Mouse (Mus musculus) small intestine, adult 2 months (tissue): ENCODE data around the gene Dvl2. TPM values are rescaled to one million over a fixed set of nuclear protein-coding genes. Genes with fewer than 3 reads are reported as not detected.
A peak's percentile ranks its signal among the peaks of the same experiment; 100 is the strongest.

Experiments
- H3K27ac ChIP-seq: fragments of 200-500 bp; 2 replicates; pipeline ENCODE4 v1.5.1; 2012; ENCODE audit warnings: low read depth, low read length, control low read depth, inconsistent platforms; ENCODE audit not compliant: insufficient read depth
- H3K27me3 ChIP-seq: fragments of 200-500 bp; 2 replicates; pipeline ENCODE4 v1.6.1; 2012; ENCODE audit warnings: mild to moderate bottlenecking, moderate library complexity, low read length, inconsistent platforms; ENCODE audit not compliant: control insufficient read depth, insufficient read depth
- H3K36me3 ChIP-seq: fragments of 200-500 bp; 2 replicates; pipeline ENCODE4 v1.6.1; 2012; ENCODE audit warnings: mild to moderate bottlenecking, low read length, control low read depth, inconsistent platforms; ENCODE audit not compliant: control insufficient read depth, insufficient read depth
- H3K4me1 ChIP-seq: fragments of 200-500 bp; 2 replicates; pipeline ENCODE4 v1.6.1; 2012; ENCODE audit warnings: low read length, inconsistent platforms, mixed read lengths; ENCODE audit not compliant: control insufficient read depth, insufficient read depth, insufficient read length
- H3K4me3 ChIP-seq: fragments of 200-500 bp; 2 replicates; pipeline ENCODE4 v1.5.1; 2012; ENCODE audit warnings: low read depth, mild to moderate bottlenecking, control low read depth, inconsistent platforms, low read length, moderate library complexity
- CTCF ChIP-seq: fragments of 200-500 bp; IDR thresholded peaks from 2 replicates; pipeline ENCODE4 v1.5.1; 2012; ENCODE audit warnings: low read depth, mild to moderate bottlenecking, control low read depth, inconsistent platforms, low read length, moderate library complexity, mixed read lengths; ENCODE audit not compliant: insufficient replicate concordance, insufficient read length; ENCODE audit errors: extremely low read depth
- POLR2A ChIP-seq: fragments of 200-500 bp; IDR thresholded peaks from 2 replicates; pipeline ENCODE4 v1.6.1; 2012; ENCODE audit warnings: low read depth, mild to moderate bottlenecking, control low read depth, inconsistent platforms, low read length, moderate library complexity
- WGBS: fragments of 180-500 bp; shearing (Covaris S2); methylation state at CpG from one replicate; pipeline ENCODE4 v1.1.7; 2018; 5-methylcytosine and 5-hydroxymethylcytosine counted together
- polyA plus RNA-seq: library from polyadenylated mRNA; depleted of rRNA; stranded (reverse); fragments of >200 nt; gene quantifications from 2 replicates; pipeline ENCODE4 v1.2.3, GENCODE M21; 2012

Gene Dvl2
- polyA plus RNA-seq, 1 experiment = 7.4 TPM

GRCm38 (mm10) chr11:70016669-70017068 is 16.3 kb downstream of the Dvl2 start, which contains the start of gene Dlg4:
Dlg4 (plus strand) TSS chr11:70016942.
- no peak within 1 kb of the TSS for H3K27ac ChIP-seq
- peaks cover 2% of the 10 kb centered on the region; the same call in 1 of the 2 replicates for H3K4me1 ChIP-seq
- H3K36me3 ChIP-seq = peaks cover 16% of the 10 kb centered on the region
- no peaks in the 10 kb centered on the region for H3K27me3 ChIP-seq
- WGBS = 87% methylated on average over 3 of the region's 3 CpGs
- H3K4me3 ChIP-seq = no peak within 1 kb of the TSS
- TF ChIP-seq POLR2A = no peak

GRCm38 (mm10) chr11:70017199-70017767 is 16.9 kb downstream of the Dvl2 start:
- Histone ChIP-seq H3K27ac (no peak overlapping the region), H3K4me3 (no peak overlapping the region), H3K36me3 (peaks cover 10% of the 10 kb centered on the region; the same call in 1 of the 2 replicates), H3K27me3 (no peaks in the 10 kb centered on the region), H3K4me1 (peaks cover 2% of the 10 kb centered on the region; the same call in 1 of the 2 replicates)
- TF ChIP-seq CTCF (no peak), POLR2A (no peak)
- 53% methylated on average over 7 of the region's 7 CpGs for WGBS

- Histone ChIP-seq H3K4me3 (peak overlapping the region; percentile 48), H3K27me3 (peaks cover 2% of the 10 kb centered on the region; the same call in 1 of the 2 replicates), H3K36me3 (no peaks in the 10 kb centered on the region), H3K4me1 (peaks cover 2% of the 10 kb centered on the region; the same call in 1 of the 2 replicates), H3K27ac (no peak overlapping the region)
- TF ChIP-seq POLR2A = no peak
- no peak for TF ChIP-seq CTCF
- 9% methylated on average over 23 of the region's 25 CpGs for WGBS
Measured at GRCm38 (mm10) chr11:70018131-70018990, 18.0 kb downstream of the Dvl2 start.

- Histone ChIP-seq H3K4me3 (no peak overlapping the region), H3K36me3 (no peaks in the 10 kb centered on the region), H3K27ac (no peak overlapping the region), H3K27me3 (peaks cover 8% of the 10 kb centered on the region; the same call in 1 of the 2 replicates), H3K4me1 (no peaks in the 10 kb centered on the region)
- no peak for TF ChIP-seq POLR2A
- no peak for TF ChIP-seq CTCF
- 57% methylated on average over 2 of the region's 2 CpGs for WGBS
Measured at GRCm38 (mm10) chr11:70019495-70020021, 19.2 kb downstream of the Dvl2 start.

GRCm38 (mm10) chr11:70020022-70020631 is 19.7 kb downstream of the Dvl2 start:
- H3K36me3 ChIP-seq = no peaks in the 10 kb centered on the region
- TF ChIP-seq POLR2A (no peak), CTCF (no peak)
- peaks cover 8% of the 10 kb centered on the region; the same call in 1 of the 2 replicates for H3K27me3 ChIP-seq
- WGBS = 44% methylated on average over 8 of the region's 8 CpGs
- no peaks in the 10 kb centered on the region for H3K4me1 ChIP-seq
- H3K4me3 ChIP-seq = no peak overlapping the region
- H3K27ac ChIP-seq = no peak overlapping the region

GRCm38 (mm10) chr11:70020731-70021263 is 20.4 kb downstream of the Dvl2 start:
- Histone ChIP-seq H3K36me3 (no peaks in the 10 kb centered on the region), H3K4me1 (no peaks in the 10 kb centered on the region), H3K27ac (no peak overlapping the region), H3K4me3 (peak overlapping the region; percentile 78), H3K27me3 (peaks cover 10% of the 10 kb centered on the region)
- under 1% methylated on average over 8 of the region's 8 CpGs for WGBS
- no peak for TF ChIP-seq POLR2A
- TF ChIP-seq CTCF = peak; percentile 77; the same call in 1 of the 2 replicates

GRCm38 (mm10) chr11:70021264-70022132 is 21.1 kb downstream of the Dvl2 start:
- TF ChIP-seq CTCF (no peak), POLR2A (no peak)
- H3K4me3 ChIP-seq = peak overlapping the region; percentile 78
- H3K27ac ChIP-seq = no peak overlapping the region
- H3K36me3 ChIP-seq = no peaks in the 10 kb centered on the region
- WGBS = 3% methylated on average over 40 of the region's 40 CpGs
- H3K27me3 ChIP-seq = peaks cover 15% of the 10 kb centered on the region
- no peaks in the 10 kb centered on the region for H3K4me1 ChIP-seq
